Mouse (Mus musculus) induced T-regulatory cell, adult 2 months (primary cell): ENCODE data around the gene Zg16.

Experiments used
- DNase-seq: peaks from one replicate; pipeline ENCODE4 v3.0.0-alpha.2; 2012; ENCODE audit warnings: low read depth

Zg16 gene

DNA sequence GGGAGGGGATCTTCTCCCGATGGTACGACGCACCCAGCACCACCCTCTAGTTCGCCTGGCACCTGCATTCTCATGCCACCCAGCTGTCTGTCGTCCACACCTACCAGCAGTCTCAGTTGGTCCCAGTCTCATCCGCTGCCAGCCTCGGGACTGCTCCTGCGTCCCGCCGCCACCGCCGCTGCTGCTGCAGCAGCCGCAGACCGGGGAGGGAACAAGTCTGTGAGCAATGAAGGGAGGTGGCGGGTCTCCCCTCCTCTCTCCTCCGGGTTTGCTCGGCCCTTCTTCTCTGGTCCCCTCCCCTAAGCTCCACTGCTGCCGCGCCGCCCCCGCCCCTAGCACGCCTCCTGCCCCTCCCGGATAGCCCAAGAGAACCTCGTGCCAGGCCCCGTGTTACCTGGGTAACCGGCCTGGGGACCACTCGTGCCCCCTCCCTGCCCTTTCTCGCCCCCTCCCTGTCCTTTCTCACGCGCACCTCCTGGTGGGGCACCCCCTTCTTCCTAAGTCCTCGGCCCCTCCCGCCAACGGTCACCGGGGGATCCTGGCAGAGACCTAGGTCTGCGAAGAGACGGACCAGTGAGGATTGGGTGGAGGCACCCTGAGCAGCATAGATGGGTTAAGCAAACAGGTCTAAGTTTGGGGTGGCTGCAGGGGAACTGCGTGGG, 66.1 kb downstream of the Zg16 start, which contains the start of the genes Gm42742 and Prrt2:
TSS of gene Gm42742 (minus strand) at position 197 of the 662 bp plus-strand sequence.
TSS of gene Prrt2 (minus strand) at position 311 of the 662 bp plus-strand sequence.
- peak; percentile 75 for DNase-seq

DNA sequence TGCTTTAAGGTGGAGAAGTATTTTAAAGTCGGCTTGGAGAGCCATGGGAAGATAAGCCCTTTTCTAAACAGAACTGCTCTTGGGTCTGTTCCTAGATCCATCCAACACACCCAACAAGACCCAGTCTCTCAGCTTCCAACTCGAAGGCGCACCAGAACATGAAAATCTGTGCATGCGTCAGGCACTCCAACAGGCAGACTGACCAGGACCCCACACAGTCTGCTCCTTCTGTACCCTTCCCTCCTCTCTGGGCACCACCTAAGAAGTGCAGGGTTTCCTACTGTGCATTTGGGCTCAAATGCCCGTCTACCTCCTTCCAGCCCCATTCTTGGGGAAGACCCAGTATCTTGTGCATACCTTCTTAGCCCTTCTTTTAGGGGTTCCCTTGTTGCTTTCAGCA, 66.6 kb downstream of the Zg16 start:
- DNase-seq = no peak

DNA sequence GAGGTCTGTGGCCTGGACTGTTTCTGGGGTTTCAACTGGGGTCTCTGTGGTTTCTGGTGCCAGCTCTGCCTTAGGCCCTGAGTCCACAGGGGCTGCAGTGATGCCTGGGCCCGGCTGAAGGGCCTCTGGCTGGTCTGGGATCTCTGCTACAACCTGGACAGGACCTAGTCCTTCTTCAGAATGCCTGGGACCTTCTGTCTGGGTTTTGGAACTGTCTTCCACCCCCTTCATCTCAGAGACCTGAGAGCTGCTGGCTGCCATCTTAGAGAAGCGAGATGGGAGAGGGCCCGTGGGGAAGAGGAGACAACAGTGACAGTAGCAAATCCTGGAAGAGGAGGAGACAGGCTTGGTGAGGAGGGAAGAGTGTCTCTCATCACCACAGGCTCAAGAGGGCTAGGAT, 67.1 kb downstream of the Zg16 start:
- no peak for DNase-seq

DNA sequence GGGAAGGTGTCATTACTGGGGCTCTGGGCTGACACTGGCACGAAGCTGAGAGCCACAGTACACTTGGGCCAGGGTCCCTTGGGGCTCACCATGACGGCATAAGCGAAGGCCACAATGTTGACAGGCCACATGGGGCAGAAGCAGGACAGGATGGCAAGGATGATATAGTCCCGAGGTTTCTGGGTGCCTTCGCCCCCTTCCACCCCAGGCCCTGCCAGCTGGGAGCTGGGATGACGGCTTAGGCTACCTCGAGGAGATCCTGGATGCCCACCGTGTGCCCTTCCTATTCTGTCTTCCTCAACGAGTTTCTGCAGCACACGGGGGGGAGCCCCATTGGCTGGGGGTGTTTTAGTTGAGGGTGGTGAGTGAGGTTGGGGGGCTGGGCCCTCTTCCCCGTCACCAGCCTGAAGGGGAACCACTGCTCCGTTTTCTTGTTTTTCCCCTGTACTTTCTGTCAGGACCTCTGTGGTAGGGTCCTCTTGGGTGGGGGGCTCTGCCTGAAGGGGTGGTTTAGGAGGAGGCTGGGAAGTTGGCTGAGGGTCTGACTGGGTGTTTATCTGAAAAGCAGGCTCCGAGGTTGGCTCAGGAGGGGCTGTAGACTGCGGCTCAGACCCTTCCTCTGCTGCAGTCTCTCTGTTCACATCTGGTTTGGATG, 67.7 kb downstream of the Zg16 start:
- no peak for DNase-seq

DNA sequence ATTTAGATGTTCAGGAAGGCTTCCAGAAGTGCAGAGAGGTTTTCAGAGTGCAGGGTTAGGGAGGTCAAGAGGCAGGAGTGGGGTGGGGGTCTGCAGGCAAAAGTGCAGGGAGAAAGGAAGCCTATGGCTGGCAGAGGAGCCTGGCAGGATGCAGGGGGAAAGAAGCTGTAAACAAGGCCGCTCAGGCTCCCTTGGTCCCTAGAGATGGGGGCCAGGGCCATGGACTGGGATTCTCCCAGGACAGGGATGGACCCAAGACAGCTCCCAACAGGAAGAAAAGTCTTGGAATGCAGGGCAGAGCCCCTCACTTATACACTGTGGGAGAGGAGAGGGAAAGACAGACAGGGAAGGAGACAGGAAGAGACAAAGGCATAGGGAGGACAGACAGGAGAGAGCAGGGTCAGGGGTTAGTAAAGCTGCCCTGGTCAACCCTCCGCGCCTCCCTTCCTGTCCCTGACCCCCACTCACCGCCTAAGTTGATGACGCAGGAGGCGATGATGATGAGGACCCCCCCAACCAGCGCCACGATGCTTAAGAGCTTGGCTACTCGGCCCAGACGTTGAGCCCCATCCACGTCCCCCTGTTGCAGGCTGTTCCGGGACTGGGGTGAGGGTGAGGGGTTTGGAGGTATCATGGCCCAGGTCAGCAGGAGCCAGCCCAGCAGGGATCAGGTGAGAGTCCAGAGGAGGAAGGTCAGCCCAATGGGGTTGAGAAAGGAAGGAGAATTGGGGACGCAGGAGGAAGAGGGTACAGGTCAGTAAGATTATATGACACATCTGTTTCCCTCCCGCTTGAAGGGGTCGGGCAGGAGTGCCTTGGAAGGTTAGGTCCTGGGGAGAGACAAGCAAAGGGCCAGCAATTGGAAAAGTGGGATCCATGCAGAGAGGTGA, 68.5 kb downstream of the Zg16 start:
- no peak for DNase-seq

DNA sequence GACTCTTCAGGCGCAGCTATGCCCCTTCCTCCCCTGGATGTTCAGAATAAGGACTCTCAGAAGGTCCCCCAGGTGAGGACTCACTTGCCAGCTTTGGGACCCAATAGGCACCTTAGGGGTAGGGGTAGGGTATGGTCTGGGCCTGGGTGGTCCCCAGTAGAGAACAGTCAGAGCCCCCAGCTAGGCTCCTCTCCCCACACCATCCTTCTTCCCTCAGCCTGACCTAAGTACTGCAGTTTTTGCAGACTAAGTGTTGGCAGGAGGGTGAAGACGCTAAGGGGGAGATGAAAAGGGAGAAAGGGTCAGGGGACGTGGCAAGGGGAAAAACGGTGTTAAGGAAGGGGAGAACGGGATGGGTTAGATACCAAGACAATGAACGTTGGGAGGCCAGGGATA, 69.2 kb downstream of the Zg16 start:
- no peak for DNase-seq

GRCm38 (mm10) chr7:127016971-127017949, 69.9 kb downstream of the Zg16 start, which contains the start of gene Pagr1a:
TSS of gene Pagr1a (minus strand) at chr7:127017352.
- peak; percentile 100 for DNase-seq

GRCm38 (mm10) chr7:127016486-127016938, 70.6 kb downstream of the Zg16 start:
- no peak for DNase-seq

DNA sequence TGATC, 70.8 kb downstream of the Zg16 start, which contains the start of gene Pagr1b:
TSS of gene Pagr1b (minus strand) at position 4 of the 5 bp plus-strand sequence.
- DNase-seq = no peak

GRCm38 (mm10) chr7:127016081-127016480, 71.0 kb downstream of the Zg16 start:
- DNase-seq = peak; percentile 64

- DNase-seq = no peak
Measured at GRCm38 (mm10) chr7:127014993-127015392, 72.1 kb downstream of the Zg16 start.

DNA sequence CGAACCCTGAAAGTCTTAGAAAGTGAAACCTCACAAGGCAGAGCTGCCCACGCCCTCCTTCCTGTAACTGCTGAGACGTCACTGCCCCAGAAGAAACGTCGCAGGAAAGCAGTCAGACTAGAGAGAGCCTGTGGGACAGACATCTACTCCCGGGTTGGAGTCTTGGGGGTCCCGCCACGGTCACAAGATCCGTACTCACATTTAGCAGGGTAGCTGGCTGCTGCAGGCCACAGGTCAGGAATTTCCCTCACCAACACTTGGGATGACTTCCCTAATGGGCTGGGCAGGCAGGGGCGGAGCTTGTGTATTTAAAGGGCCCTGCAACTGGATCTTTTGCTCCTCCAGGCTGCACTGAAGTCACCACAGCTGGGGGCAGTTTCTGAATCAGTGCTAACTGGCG, 72.8 kb downstream of the Zg16 start, which contains the start of gene Mvp:
TSS of gene Mvp (minus strand) at position 302 of the 400 bp plus-strand sequence.
- peak; percentile 91 for DNase-seq

- DNase-seq = no peak
Measured at GRCm38 (mm10) chr7:127013385-127013784, 73.7 kb downstream of the Zg16 start.

DNA sequence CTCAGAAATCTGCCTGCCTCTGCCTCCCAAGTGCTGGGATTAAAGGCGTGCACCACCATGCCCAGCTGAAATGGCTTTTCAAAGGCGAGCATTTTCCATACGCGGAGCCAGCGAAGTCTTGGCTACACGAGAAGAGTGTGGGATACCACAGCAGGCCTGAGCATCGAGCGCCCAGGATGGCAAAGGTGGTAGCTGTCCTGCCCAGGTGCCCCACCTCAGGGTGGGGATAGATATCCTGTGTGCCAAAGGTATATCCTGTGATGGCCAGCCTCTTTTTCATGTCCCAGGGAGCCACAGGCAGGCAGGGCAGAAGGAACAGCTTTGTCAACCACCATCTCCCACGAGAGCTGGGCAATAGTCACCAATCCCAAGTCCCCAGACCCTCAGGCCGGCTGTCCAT, 74.3 kb downstream of the Zg16 start:
- DNase-seq = no peak

GRCm38 (mm10) chr7:127012374-127012773, 74.8 kb downstream of the Zg16 start:
- DNase-seq = no peak

- DNase-seq = no peak
Measured at GRCm38 (mm10) chr7:127011717-127012116, 75.4 kb downstream of the Zg16 start.

DNA sequence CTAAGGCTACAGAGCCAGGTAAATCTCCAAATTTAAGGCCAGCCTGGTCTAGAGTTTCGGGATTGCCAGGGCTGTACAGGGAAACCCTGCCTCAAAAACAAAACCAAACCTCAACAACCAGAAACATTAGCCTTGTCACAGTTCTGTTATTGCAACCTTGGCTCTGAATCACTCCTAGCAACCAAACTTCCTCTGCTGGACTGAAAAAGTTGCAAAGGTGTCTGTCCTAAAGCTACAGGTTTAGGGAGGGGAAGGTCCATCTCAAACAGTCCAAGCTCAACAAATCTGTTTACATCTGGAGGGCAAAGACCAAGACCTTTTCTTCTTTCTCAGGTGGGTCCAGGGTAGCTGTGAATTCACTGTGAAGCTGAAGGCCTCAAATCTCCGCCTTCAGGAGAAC, 76.1 kb downstream of the Zg16 start:
- DNase-seq = no peak

GRCm38 (mm10) chr7:127009307-127010085, 77.6 kb downstream of the Zg16 start:
- no peak for DNase-seq

GRCm38 (mm10) chr7:127008239-127009019, 78.7 kb downstream of the Zg16 start:
- no peak for DNase-seq

DNA sequence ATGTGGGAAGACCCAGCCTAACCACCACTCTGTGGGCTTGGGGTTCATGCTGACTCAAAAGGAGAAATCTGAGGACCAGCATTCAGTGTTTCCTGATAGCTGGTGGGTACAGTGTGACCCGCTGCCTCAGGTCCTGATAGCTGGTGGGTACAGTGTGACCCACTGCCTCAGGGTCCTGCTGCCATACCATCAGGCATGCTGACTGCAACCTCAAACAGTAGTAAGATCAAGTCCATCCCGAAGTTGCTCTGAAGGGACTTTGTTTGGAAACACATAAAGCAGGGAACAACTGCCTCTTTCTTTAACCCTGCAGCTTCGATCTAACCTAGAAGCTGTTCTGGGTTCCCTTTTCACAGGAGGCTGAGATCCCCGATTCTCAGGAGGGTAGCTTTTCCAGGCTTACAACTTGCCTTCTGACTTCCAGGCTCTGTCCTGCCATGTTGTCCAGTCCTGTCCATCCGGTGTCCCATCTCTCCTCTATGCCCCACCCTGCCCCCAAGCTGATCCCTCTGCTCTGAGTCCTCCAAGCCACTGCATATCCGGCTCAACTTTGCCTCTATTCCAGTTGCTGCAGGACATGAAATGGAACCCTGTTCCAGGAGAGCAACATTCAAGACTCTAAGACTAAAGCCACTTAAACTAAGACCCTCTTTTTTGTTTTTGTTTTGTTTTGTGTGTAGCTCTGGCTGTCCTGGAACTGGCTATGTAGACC, 79.7 kb downstream of the Zg16 start:
- DNase-seq = peak; percentile 21
